Mouse (Mus musculus): ENCODE data around the gene Nbea.
"Not testable (repeated sequence)": the region's sequence is repeated elsewhere in the genome, so short reads cannot be mapped to it uniquely, and the experiment has no call there.

The Nbea gene

GRCm38 (mm10) chr3:55661678-55662445 is 521.6 kb downstream of the Nbea start:
- DNase-seq (ENCODE audit: low read depth), result no peak

GRCm38 (mm10) chr3:55660261-55660838 is 523.2 kb downstream of the Nbea start:
- no peak for DNase-seq (ENCODE audit: low read depth)

- no peak for DNase-seq (ENCODE audit: low read depth)
These were observed 523.8 kb downstream of the Nbea start for GRCm38 (mm10) chr3:55659558-55660215.

- DNase-seq (ENCODE audit: low read depth), result no peak
These were observed 531.2 kb downstream of the Nbea start for GRCm38 (mm10) chr3:55652321-55652720.

GRCm38 (mm10) chr3:55651877-55652276 is 531.6 kb downstream of the Nbea start:
- no peak for DNase-seq (ENCODE audit: low read depth)

GRCm38 (mm10) chr3:55649541-55649940 is 534.0 kb downstream of the Nbea start:
- DNase-seq (ENCODE audit: low read depth), result no peak

- no peak for DNase-seq (ENCODE audit: low read depth)
These were observed 535.2 kb downstream of the Nbea start for GRCm38 (mm10) chr3:55648299-55648698.

- DNase-seq (ENCODE audit: low read depth), result no peak
These were observed 536.3 kb downstream of the Nbea start for GRCm38 (mm10) chr3:55647176-55647575.

- DNase-seq (ENCODE audit: low read depth), result no peak
These were observed 537.1 kb downstream of the Nbea start for GRCm38 (mm10) chr3:55646437-55646836.

GRCm38 (mm10) chr3:55644035-55644618 is 539.4 kb downstream of the Nbea start:
- DNase-seq (ENCODE audit: low read depth), result no peak

- no peak for DNase-seq (ENCODE audit: low read depth)
These were observed 545.8 kb downstream of the Nbea start for GRCm38 (mm10) chr3:55637660-55638059.

- DNase-seq (ENCODE audit: low read depth), result no peak
These were observed 547.8 kb downstream of the Nbea start for GRCm38 (mm10) chr3:55635542-55636172.

GRCm38 (mm10) chr3:55627054-55627453 is 556.4 kb downstream of the Nbea start:
- no peak for DNase-seq (ENCODE audit: low read depth)

- not testable (repeated sequence) for DNase-seq (ENCODE audit: low read depth)
These were observed 561.5 kb downstream of the Nbea start for GRCm38 (mm10) chr3:55621958-55622357.

GRCm38 (mm10) chr3:55618396-55618795 is 565.1 kb downstream of the Nbea start:
- no peak for DNase-seq (ENCODE audit: low read depth)

GRCm38 (mm10) chr3:55612459-55613115 is 570.9 kb downstream of the Nbea start:
- no peak for DNase-seq (ENCODE audit: low read depth)

- DNase-seq (ENCODE audit: low read depth), result no peak
These were observed 571.5 kb downstream of the Nbea start for GRCm38 (mm10) chr3:55612023-55612422.

- no peak for DNase-seq (ENCODE audit: low read depth)
These were observed 573.3 kb downstream of the Nbea start for GRCm38 (mm10) chr3:55610191-55610590.

- DNase-seq (ENCODE audit: low read depth), result no peak
These were observed 583.2 kb downstream of the Nbea start for GRCm38 (mm10) chr3:55600286-55600685.

GRCm38 (mm10) chr3:55599366-55600085 is 584.0 kb downstream of the Nbea start:
- no peak for DNase-seq (ENCODE audit: low read depth)

- DNase-seq (ENCODE audit: low read depth), result no peak
These were observed 584.8 kb downstream of the Nbea start for GRCm38 (mm10) chr3:55598681-55599080.

All from c-Kit-positive CD71-positive TER-119-negative erythroid progenitor cells, embryonic 14.5 days (primary cell).